Mouse (Mus musculus) E14TG2a.4 (cell line): ENCODE results near the gene Med7.
A peak's percentile ranks its signal among the peaks of the same experiment; 100 is the strongest.

Source experiments
- H3K27me3 ChIP-seq: 2 replicates; pipeline ENCODE4 v1.6.1; 2014; ENCODE audit warnings: low read length, control low read depth; ENCODE audit not compliant: insufficient read depth
- H3K36me3 ChIP-seq: 2 replicates; pipeline ENCODE4 v1.6.1; 2014; ENCODE audit warnings: low read length, control low read depth; ENCODE audit not compliant: insufficient read depth
- H3K4me1 ChIP-seq: replicated peaks from 2 replicates; pipeline ENCODE4 v1.6.1; 2014; ENCODE audit warnings: low read depth, low read length, control low read depth
- H3K4me3 ChIP-seq: replicated peaks from 2 replicates; pipeline ENCODE4 v1.5.1; 2014; ENCODE audit warnings: mild to moderate bottlenecking, low read length
- H3K9me3 ChIP-seq: 2 replicates; pipeline ENCODE4 v1.6.1; 2014; ENCODE audit warnings: low read length, control low read depth
- CTCF ChIP-seq: conservative IDR thresholded peaks from 2 replicates; pipeline ENCODE4 v1.5.1; 2014; ENCODE audit warnings: low read length
- NANOG ChIP-seq: IDR thresholded peaks from 2 replicates; pipeline ENCODE4 v1.6.1; 2014; ENCODE audit warnings: borderline replicate concordance, low read length, mixed read lengths
- POU5F1 ChIP-seq: IDR thresholded peaks from 2 replicates; pipeline ENCODE4 v1.6.1; 2014; ENCODE audit warnings: low read length, borderline replicate concordance

Gene Med7

DNA sequence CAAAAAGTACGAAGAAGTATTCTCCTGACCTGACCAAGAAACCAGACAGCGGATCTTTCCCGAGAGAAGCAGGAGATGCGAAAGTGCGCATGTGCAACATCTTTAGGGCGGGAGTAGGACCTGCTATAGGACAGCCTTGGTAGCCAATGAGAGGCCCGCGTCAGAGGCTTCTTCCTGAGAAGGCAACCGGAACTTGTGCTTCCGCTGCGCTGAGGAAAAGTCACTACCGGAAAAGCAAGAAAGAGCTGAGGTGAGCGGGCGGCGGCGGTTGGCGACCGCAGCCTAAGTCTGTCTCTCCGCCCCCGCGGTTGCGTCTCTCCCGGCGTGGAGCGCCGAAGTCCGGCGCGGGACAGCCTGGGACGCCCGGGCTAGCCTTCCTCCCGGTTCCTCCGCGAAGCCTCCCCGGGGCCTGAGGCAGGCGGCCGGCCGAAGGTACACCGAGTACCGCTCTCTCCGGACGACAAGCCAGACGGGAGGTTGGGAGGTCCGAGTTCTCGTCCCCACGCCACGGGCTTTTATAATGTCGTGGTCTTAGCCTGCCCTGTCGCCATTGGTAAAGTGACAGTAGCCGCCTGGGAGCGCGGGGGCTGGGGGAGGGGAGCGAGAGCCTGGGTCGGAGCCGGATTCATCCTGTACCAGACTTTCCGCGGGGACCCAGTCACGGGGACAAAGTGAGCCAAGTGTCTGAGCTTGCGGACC, at the start of gene Med7:
TSS of gene Med7 (plus strand) at position 166 of the 699 bp plus-strand sequence.
- no peak for TF ChIP-seq CTCF
- no peak for TF ChIP-seq POU5F1
- no peak for TF ChIP-seq NANOG
- Histone ChIP-seq H3K9me3 (no peaks in the 10 kb centered on the region), H3K27me3 (no peaks in the 10 kb centered on the region), H3K36me3 (peaks cover 35% of the 10 kb centered on the region), H3K4me3 (peak within 1 kb of the TSS; percentile 99), H3K4me1 (peaks cover 25% of the 10 kb centered on the region)

DNA sequence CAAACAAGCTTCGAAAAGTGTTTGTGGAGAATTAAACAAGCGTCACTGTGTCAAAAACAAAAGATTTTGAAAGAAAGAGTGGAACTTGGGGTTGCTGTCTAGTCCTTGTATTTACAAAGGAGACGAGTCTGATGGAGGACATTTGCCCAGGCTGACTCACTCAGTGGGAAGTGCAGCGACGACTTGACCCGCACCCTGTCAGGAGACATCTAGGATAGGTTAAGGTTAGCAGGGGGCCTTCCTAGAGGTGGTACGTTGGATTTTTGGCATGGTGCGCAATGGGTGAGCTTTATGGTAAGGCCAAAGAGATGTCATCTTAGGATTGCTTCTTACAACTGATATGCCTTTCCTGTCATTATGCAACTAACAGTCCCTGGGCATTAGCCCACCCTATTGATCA, 49.7 kb upstream of the Med7 start:
- H3K4me3 ChIP-seq = no peak overlapping the region
- H3K4me1 ChIP-seq = no peaks in the 10 kb centered on the region
- no peak for TF ChIP-seq NANOG
- no peak for TF ChIP-seq POU5F1
- TF ChIP-seq CTCF = no peak
- H3K9me3 ChIP-seq = no peaks in the 10 kb centered on the region
- no peaks in the 10 kb centered on the region for H3K36me3 ChIP-seq
- no peaks in the 10 kb centered on the region for H3K27me3 ChIP-seq

DNA sequence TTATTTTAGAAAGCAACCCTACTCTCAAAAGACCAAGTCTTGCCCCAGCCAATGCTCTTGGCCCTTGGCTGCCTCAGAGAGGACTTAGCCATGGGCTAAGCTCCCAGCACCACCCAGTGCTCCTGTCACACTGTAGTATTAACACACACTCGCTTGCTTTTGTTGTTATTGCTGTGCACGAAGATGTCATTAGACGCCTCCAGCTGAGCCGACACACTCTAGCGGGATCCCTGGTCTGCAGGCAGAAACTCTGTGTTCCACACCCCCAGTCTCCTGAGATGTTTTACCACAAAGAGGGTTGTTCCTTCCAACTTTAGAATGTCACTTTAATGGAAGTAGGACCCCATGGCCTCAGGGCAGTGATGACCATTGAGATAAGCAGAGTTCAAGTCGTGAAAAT, 48.3 kb upstream of the Med7 start:
- Histone ChIP-seq H3K4me3 (no peak overlapping the region), H3K9me3 (no peaks in the 10 kb centered on the region), H3K27me3 (no peaks in the 10 kb centered on the region), H3K36me3 (no peaks in the 10 kb centered on the region), H3K4me1 (no peaks in the 10 kb centered on the region)
- no peak for TF ChIP-seq NANOG
- TF ChIP-seq CTCF = no peak
- TF ChIP-seq POU5F1 = no peak

DNA sequence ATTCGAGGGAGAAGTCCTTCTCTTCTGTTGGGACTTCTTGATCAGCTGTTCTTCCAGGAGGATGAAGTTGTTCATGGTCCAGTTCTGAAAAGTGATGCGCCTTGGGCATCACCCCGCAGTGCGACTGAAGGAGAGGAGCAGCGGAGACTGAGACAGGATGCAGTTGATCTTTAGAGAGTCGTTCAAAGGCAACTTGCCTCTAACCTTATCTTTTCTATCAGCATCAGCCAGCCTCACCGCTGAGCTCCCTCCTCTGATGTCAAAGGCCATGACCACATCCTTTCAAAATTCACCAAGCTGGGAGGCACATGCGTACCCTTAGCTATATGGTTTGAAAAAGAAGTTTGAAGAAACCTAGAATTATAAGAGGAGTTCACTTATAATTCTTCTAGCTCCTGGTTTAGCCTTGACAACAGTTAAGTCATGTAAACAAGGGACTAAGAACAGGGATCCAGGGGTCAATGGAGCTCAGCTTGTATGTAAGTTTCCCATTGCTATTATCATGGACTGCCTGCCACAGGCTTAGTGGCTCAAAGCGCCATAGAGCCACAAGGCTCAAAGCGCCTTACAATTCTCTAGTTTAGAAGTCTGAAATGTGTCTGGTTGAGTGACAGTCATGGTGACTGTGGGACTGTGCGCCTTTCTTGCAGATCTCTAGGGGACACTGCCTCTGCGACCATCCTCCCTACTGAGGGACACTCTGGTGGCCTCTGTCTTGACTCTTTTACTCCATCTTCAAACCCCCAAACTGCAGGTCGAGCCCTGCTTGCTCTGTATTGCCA, 47.2 kb upstream of the Med7 start, which contains the start of gene Itk:
TSS of gene Itk (minus strand) at position 180 of the 782 bp plus-strand sequence.
- H3K4me1 ChIP-seq = no peaks in the 10 kb centered on the region
- no peak within 1 kb of the TSS for H3K4me3 ChIP-seq
- no peaks in the 10 kb centered on the region for H3K9me3 ChIP-seq
- no peak for TF ChIP-seq NANOG
- TF ChIP-seq POU5F1 = no peak
- H3K27me3 ChIP-seq = no peaks in the 10 kb centered on the region
- H3K36me3 ChIP-seq = no peaks in the 10 kb centered on the region

DNA sequence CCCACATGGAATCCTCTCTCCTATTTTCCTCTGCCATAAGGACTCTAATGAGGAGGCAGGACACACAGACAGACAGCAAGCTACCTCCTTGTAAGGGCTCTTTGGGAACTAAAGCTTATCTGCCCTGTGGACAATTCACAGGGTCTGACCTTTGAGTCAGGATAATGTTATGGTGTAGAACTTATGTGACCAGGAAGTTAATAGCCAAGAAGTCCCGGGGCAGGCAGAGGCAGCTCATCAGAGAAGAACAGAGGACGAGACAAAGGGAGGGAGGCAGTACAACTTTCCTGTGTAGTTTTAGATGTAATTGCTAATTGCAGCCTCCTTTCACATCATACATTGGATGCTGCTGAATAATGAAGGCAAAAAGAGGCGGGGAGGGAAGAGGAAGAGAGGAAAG, 46.1 kb upstream of the Med7 start:
- no peaks in the 10 kb centered on the region for H3K9me3 ChIP-seq
- no peak for TF ChIP-seq POU5F1
- TF ChIP-seq CTCF = no peak
- no peaks in the 10 kb centered on the region for H3K36me3 ChIP-seq
- H3K27me3 ChIP-seq = no peaks in the 10 kb centered on the region
- no peak overlapping the region for H3K4me3 ChIP-seq
- no peaks in the 10 kb centered on the region for H3K4me1 ChIP-seq

DNA sequence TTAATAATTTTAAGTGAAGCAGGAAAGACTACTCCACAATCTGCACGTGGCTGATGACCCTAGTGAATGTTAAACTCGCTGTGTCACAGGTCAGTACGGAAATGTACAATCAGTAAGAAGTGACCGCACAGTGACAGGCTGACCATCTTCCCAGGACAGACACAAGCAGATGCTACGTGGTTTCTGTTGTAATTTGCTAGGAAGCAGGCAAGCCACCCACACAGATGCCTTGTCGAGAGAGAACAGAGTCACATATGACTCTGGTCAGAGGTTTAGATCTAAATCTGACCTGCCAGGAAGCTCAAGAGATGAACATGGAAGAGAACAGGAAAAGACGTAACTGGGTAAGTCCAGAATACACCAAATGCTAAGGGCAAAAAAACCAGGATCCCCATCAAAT, 43.8 kb upstream of the Med7 start:
- Histone ChIP-seq H3K4me1 (peaks cover 6% of the 10 kb centered on the region), H3K36me3 (no peaks in the 10 kb centered on the region), H3K4me3 (no peak overlapping the region), H3K9me3 (no peaks in the 10 kb centered on the region), H3K27me3 (no peaks in the 10 kb centered on the region; the same call in 1 of the 2 replicates)
- no peak for TF ChIP-seq CTCF

DNA sequence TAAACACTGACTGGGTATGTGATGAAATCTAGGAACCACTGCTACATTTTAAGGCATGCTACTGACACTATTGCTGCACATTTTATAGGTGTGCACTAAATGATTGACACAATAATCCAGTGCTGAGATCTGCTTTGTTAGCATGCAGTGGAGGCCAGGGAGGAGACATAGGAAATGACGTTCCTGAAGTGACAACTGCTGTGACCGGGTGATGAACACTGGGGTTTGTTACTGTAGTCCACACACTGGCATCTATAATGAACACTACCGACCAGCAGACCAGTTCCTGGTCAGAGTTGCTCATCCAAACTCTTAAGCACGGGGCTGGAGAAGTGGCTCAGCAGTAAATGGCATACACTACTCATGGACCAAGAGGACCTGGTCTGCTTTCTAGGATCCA, 43.3 kb upstream of the Med7 start:
- Histone ChIP-seq H3K9me3 (no peaks in the 10 kb centered on the region), H3K36me3 (no peaks in the 10 kb centered on the region), H3K27me3 (no peaks in the 10 kb centered on the region; the same call in 1 of the 2 replicates), H3K4me3 (no peak overlapping the region), H3K4me1 (peaks cover 6% of the 10 kb centered on the region)
- TF ChIP-seq CTCF (no peak), POU5F1 (no peak), NANOG (no peak)

DNA sequence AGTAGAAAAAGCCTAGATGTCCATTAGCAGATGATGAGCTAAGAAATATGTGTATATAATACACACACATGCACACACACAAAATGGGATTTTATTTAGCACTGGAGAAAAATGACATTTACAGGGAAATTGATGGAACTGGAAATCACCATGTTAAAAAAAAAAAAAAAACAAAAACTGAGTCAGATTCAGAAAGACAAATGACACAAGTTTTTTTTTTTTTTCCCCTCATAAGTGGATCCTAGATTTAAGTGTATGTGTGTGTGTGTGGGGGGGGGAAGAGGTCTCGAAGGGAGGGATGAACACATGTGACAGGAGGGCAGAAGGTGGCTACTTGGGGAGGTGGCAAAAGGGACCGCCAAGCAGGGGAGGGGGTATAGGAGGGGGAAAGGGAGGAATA, 41.6 kb upstream of the Med7 start:
- Histone ChIP-seq H3K4me1 (peaks cover 6% of the 10 kb centered on the region), H3K4me3 (no peak overlapping the region), H3K27me3 (no peaks in the 10 kb centered on the region; the same call in 1 of the 2 replicates), H3K36me3 (no peaks in the 10 kb centered on the region), H3K9me3 (no peaks in the 10 kb centered on the region)
- TF ChIP-seq POU5F1 = no peak
- TF ChIP-seq NANOG = no peak
- no peak for TF ChIP-seq CTCF

DNA sequence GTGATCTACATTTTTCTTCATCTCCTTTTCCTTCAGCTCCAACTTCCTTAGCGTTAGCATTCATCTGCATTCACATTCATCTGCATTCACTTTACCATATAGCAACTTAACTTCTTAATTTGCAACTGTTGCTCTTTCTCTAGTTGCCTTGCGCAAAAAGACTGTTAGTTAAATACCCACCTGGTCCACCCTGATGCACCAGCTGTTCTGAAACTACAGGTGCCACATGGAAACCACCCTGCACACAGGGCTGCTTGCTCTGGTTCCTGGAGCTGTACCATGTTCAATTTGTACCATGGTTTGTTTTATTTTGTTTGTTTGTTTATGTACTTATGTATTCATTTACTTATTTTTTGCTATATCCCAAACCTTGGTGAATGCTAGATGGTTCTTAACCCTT, 41.0 kb upstream of the Med7 start:
- Histone ChIP-seq H3K9me3 (no peaks in the 10 kb centered on the region), H3K4me3 (no peak overlapping the region), H3K27me3 (no peaks in the 10 kb centered on the region; the same call in 1 of the 2 replicates), H3K36me3 (no peaks in the 10 kb centered on the region), H3K4me1 (peaks cover 6% of the 10 kb centered on the region)
- TF ChIP-seq CTCF (no peak), POU5F1 (no peak)
